Mouse (Mus musculus) gonadal fat pad, adult 2 months (tissue): ENCODE measurements at regions not wholly inside any gene's neighbourhood (a gene's known extent, or its start where the extent isn't known, plus 50 kb on each side); places are given as distances from the start of the nearest gene placed in this dataset.

Experiments
- DNase-seq: peaks from one replicate; pipeline ENCODE4 v3.0.0-alpha.2; 2012; ENCODE audit warnings: low read depth

GRCm38 (mm10) chr1:39047316-39047715 lies 61.9 kb downstream of the Pdcl3 start:
- DNase-seq = no peak

DNA sequence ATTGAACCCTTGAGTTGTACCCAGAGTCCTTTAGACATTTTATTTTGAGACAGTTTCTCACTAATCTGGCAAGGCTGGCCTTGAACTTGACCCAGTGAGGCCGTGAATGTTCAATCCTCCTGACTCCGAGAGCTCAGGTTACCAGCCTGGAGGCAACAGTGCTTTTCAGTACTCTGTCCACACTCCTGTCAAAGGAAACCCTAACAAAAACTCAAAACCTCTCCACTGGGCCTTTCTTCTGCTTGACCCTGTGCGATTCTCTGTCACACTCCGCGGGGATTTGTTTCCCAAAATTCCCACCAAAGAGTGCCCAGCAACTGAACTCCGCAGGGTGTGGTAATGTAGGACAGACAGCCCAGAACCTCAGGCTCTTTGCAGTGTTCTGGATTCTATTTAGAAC lies 71.9 kb downstream of the Pdcl3 start:
- DNase-seq = no peak

DNA sequence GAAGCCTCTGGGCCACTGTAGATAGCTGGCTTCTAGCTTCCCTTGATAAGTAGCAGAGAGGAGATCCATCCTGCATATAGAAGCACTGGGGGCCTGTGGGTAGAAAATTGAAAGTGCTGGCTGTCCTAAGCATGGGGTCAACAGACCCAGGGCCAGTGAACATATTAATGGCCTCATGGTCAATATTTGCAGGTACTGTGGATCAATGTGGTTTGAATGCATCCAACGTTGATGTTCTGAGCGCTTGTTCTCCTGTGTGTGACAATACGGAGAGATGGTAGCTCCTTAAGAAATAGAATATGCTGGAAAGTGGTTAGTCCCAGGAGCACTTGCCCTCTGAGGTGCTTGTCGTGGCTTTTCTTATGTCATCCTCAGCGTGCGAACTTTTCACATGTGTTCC lies 77.1 kb downstream of the Pdcl3 start:
- DNase-seq = no peak

DNA sequence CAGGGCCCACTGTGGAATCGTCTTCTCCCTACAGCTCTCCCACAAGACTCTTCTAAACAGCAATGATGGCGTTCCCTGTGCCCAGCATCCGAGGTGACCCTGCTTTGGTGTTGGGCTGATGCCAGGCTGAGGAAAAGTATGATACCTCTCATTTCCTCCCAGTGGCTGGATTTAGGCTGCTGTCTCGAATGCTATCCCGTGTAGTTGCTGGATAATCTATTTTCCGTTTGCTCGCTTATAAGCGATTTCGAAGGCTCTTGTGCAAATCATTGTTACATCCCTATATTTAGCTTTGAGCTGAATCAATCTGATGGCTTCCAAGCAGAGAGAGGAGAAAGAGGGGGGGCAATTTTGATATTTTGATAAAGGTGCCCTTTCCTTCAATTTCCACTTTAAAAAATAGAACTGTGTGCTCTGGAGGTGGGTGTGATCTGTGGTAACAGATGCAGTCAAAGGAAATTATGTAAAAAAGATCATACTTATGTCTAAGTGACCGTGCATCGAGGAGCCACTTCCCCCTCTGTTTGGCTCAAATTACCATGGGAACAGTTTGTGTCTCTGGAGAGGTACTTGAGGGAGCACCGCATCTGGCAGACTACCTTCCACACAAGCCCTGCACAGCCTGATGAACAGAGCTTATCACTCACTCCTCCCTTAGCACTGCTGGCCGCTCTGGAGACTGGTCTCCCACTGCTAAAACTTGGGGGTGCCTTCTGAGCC lies 78.4 kb downstream of the Pdcl3 start:
- no peak for DNase-seq

- DNase-seq = no peak
Measured at GRCm38 (mm10) chr1:39064781-39065180, 79.4 kb downstream of the Pdcl3 start.

- no peak for DNase-seq
Measured at GRCm38 (mm10) chr1:39067901-39068300, 82.5 kb downstream of the Pdcl3 start.

- no peak for DNase-seq
Measured at GRCm38 (mm10) chr1:39069086-39069655, 83.8 kb downstream of the Pdcl3 start.

DNA sequence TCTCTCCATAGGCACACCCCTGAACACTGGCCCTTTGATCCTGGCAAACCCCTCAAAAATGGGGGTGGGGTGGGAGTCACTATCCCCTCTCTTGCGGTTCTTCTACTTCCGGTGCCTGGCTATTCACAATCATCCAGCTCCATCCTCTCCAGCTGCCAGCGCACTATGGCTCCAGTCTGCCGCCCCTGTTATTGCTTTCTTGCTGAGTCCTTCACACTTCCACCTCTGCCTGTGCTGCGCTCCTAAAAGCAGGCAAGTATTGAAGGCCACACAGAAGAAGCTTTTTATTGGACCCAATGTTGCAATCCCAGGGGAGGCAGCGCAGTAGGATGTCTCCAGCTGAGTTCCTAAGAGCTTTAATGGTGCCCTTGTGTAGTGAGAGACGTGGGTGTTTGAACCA lies 84.3 kb downstream of the Pdcl3 start:
- no peak for DNase-seq

GRCm38 (mm10) chr1:39075966-39076365 lies 90.6 kb downstream of the Pdcl3 start:
- no peak for DNase-seq

DNA sequence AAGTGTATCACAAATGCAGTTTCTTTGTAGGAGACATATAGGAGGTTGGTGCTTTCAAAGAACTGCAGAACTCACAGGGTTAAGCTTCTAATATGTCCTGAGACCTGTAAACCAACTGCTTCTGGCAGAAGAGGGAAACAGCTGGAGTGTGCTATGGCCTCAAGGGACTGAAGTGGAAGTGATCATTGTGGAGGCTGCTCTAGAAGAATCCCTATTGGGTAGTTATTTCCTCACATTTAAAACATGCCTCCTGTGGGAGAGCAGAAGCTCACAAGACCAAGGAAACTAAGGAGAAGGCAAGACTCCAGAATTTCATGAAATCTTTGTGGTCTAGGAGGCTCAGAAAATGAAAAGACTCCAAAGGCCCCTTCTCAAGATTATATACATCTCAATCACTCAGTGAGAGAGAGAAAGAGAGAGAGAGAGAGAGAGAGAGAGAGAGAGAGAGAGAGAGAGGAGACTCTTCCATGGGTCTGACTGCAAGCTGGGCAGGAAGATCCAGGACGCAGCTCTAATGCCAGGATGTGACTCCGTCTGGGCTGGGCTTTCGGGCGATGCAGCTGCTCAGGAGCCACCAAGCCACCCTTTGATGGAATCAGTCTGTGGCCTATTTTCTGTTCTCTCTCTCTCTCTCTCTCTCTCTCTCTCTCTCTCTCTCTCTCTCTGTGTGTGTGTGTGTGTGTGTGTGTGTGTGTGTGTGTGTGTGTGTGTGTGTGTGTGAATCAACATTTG lies 93.3 kb downstream of the Pdcl3 start:
- no peak for DNase-seq

DNA sequence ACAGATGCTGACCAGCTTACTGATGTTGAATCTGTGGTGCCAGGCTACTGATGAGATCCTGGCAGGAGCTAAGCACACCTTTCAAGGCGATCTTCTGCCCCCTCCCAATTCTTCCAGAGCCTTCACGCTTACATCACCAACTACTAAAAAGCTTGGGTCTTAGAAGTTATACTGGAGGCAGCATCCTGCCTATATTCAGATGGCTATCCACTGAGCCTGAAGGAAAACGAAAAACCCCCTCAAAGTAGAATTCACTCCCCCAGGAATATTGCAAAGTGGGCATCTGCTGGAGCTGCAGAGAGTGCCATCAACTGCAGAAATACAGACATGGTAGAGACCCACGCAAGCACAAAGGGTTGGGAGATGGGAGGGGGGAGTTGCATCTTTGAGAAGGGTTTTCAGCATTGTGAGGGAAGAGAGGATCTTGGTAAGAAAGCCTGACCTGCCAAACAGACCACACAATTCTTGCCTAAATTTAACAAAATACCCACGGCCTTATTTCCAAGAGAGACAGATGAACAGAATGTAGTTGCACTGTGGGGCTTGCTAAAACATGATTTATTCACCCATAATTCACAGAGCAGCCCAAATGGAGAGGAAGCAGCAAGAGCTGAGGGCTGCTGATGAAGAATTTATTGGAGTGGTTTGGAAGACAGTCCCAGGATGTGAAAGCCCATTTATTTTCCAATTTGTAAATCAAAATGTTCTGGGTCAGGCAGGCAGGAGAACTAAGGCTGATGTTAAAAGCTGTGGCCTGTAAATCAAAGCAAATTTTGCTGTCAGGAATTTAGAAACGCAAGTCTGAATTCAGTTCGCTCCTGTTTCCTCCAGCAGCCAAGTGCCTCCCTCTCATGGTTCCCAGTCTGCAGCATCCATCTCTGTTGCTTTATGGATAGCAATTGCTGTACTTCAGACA lies 98.8 kb downstream of the Pdcl3 start:
- no peak for DNase-seq

- no peak for DNase-seq
Measured at GRCm38 (mm10) chr1:39086273-39086672, 100.9 kb downstream of the Pdcl3 start.

DNA sequence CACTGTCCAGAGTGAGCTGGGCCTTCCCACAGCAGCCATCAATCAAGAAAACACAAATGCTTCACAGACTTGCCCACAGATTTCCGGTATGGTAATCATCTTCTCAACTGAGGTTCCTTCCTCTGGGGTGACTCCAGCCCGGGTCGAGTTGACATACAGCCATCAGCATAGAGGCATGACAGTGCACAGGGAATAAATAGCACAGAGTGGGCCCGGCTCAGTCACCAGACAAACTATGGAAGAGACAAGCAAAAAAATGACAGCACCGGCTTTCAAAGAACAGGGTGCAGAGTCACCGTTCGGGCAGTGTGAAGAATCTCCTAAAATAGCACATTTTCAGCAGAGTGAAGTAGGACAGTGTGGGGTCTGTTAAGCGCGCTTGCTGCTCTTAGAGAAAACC lies 103.7 kb upstream of the Npas2 start:
- no peak for DNase-seq

DNA sequence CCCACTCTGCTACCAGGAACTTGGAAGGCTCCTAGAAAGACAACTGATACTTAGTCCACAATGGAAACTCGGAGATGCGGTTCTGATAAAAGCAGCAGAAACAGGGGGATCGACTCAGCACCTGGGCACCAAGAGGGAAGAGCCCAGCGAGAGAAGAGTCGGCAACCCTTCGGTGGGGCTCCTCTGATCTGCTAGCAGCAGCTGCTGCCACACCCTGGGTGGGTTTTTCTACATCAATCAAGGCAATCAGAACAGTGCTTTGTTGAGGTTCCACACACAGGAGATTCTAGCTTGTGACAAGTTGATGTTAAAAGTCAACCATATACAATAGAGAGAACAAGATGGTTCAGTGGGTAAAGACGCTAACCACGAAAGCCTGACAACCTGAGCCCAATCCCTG lies 102.4 kb upstream of the Npas2 start:
- no peak for DNase-seq

DNA sequence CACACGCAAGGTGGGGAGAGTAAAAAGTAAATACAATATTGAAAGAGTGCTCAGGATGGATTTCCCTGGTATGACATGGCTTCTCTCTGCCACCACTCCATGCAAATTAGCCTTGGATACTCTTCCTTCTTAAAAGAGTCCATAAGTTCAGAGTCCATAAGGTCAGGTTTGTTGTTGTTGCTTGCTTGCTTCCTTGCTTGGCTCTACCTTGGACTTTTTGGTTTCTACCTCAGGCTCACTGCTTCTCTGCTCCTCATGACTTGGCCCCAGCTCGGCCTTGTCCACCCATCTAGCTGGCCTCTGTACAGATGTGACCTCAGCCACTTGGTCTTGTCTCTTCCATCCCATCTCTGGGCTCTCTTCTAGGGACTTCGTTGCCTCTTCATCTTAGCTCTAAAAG lies 101.9 kb upstream of the Npas2 start:
- DNase-seq = no peak

- no peak for DNase-seq
Measured at GRCm38 (mm10) chr1:39093291-39093690, 100.2 kb upstream of the Npas2 start.

DNA sequence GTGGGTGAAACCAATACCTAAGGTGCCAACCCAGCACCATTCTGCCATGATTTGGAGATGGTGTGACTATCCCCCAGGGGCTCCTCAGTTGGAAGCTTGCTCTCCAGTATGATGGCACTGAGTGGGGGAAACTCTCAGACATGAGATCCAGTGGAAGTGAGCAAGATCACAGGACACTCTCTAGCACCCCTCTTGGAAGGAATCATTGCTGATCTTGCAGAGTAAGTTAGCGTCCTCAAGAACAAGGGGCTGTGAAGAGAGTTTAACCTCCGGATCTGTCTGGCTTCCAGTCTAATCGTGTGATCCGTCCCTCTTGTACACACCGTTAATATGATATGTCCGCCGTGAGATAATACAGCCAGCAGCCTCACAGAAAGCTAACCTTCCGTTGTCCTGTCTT lies 99.5 kb upstream of the Npas2 start:
- no peak for DNase-seq

DNA sequence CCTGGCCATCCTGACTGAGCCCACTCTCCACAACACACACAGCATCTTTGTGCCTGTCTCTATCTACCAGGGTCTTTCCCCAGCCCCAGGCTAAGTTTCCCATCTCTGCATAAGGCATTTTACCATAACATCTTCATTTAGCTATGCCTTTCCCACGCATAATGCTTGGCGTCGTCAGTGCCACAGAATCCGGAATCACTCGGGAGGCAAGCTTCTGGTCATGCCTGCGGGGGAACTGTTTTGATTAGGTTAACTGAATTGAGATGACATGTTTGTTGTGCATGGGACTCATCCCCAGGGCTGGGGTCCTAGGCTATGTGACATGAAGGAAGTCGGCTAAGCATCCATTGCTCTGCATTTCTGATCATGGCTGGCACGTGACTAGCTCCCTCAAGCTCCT lies 97.6 kb upstream of the Npas2 start:
- no peak for DNase-seq

- no peak for DNase-seq
Measured at GRCm38 (mm10) chr1:39096726-39097125, 96.8 kb upstream of the Npas2 start.

DNA sequence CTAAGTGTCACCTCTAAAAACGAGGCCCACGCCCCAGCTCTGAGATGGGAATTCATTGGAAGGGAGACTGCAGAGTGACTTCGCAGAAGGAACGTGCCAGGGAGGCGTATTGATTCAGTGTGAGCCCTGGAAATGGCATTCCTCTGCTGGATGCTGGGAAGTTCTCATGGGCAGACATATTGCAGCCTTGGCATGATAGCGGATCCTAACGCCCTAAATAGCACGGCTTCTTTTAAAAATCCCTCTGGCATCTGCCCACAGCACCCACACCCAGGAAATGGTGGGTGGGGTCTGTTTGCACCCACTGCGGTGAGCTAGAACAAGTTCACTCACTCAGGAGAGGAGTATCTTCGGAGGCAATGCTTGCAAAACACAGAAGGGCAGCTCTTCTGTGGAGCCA lies 96.0 kb upstream of the Npas2 start:
- DNase-seq = no peak

GRCm38 (mm10) chr1:39098154-39098553 lies 95.4 kb upstream of the Npas2 start:
- no peak for DNase-seq

DNA sequence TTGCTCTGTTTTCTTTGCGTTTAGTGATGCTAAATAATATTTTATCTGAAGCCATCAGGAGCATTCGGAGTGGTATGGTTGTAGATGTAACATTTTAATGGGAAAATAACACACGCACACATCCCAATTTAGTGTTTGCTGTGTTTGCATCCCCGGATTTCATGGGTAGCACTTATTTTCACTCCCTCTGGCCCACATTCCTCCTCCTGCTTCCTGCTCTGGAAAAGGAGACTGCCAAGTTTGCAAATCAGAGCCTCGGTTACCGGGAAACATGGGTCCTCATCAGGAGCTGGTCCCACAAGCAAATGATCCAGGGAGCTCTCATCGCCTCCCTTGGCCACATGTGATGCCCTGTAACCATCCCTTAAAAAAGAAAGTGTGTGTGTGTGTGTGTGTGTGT lies 94.3 kb upstream of the Npas2 start:
- DNase-seq = no peak
